Mouse (Mus musculus): ENCODE measurements around the gene Ap2a2.
"Not testable (repeated sequence)": the region's sequence is repeated elsewhere in the genome, so short reads cannot be mapped to it uniquely, and the experiment has no call there.

Gene Ap2a2

DNA sequence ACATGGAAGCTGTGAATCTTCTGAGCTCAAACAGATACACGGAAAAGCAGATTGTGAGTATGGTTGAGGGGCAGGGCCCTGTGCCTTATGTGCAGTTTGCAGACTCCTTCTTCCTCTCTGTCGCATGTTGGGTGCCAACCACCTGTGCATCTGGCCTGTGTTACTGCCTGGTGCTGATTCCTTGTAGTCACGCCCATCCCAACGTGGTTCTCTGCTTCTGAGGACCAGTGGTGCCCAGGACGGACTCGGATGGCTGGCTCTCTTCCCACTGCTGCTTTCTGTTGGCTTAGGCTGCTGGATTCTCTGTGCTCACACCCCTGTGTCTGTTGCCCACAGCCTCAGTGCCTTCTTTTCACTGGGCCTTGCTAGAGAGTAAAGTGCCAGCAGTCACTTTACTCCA, 35.6 kb downstream of the Ap2a2 start:
- no peak for DNase-seq (ENCODE audit: low spot score)

DNA sequence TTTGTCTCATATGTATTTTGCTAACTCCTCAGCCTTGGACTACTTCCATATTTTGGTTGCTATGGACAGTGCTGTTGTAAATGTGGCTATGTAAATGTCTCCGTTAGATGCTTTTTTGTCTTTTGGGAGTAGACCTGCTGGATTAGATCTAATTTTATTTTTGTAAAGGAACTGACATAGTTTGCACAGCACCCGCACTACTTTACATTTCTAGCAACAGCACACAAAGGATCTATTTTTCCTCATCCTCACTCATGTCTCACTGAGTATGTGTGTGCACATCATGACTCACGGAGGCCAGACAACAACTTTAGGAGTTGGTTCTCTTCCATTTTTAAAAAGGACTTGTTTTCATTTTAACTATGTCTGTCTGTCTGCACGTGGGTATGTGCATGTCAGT, 45.7 kb downstream of the Ap2a2 start:
- no peak for DNase-seq (ENCODE audit: low spot score)

- no peak for DNase-seq (ENCODE audit: low spot score)
Observed at GRCm38 (mm10) chr7:141609719-141610514, 47.9 kb downstream of the Ap2a2 start.

GRCm38 (mm10) chr7:141611711-141612370, 49.9 kb downstream of the Ap2a2 start:
- DNase-seq (ENCODE audit: low spot score): no peak

DNA sequence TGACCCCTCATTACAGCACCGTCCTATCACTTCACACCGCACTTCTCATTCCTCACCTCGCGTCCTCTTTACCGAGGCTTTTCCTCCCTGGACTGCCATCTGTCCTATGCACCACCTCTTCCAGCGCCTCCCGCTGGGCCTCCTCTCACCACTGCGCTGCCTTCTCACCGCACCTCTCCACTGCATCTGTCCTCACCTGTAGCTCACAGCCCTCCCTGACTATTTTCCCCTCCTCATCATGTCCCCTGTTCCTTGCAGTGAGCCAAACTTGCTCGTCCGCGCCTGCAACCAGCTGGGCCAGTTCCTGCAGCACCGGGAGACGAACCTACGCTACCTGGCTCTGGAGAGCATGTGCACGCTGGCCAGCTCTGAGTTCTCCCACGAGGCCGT, 50.4 kb downstream of the Ap2a2 start:
- DNase-seq (ENCODE audit: low spot score): no peak

DNA sequence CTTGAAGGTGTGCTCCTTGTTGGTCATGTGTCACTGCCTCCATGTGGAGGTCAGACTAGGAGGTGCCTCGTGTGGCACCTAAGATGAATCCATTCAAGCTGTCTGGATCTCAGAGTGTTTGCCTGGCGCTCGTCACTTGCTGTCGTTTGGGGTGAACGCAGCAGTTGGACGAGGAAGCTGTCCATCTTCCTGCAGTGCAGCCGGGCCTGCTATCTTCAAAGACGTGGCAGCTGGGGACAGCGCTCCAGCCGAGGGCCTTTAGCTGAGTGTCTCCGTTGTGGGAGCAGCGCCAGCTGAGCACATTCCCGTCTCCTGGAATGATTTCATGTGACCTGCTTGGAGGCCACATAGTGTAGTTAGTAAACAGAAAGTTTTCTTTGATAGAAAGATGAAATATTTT, 50.8 kb downstream of the Ap2a2 start:
- no peak for DNase-seq (ENCODE audit: low spot score)

DNA sequence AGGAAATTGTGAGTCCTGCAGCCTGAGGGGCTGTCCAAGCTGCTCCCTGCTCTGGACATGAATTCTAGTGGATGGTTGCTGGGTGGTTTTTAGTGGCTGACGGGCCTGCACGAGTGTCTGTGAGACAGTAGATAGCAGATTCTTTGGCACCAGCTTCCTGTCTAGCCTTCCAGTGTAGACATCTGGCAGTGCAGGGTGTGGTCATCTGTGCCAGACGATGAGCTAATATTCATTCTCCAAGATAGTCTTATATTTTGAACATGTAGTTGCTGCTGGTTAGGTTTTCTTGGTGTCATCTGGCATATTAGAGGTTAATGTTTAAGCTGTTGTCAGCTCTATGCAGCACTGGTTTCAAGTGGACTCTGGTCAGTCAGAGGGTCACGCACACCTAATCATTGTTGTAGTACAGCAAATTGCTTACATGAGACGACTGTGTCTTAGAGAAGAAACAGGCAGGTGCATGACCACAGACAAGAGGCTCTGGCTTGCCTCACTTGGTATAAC, 52.4 kb downstream of the Ap2a2 start:
- no peak for DNase-seq (ENCODE audit: low spot score)

GRCm38 (mm10) chr7:141624214-141624613, 62.2 kb downstream of the Ap2a2 start:
- DNase-seq (ENCODE audit: low spot score): no peak

- no peak for DNase-seq (ENCODE audit: low spot score)
Observed at GRCm38 (mm10) chr7:141625120-141625810, 63.3 kb downstream of the Ap2a2 start.

GRCm38 (mm10) chr7:141628018-141628417, 66.0 kb downstream of the Ap2a2 start:
- no peak for DNase-seq (ENCODE audit: low spot score)

GRCm38 (mm10) chr7:141629241-141629640, 67.3 kb downstream of the Ap2a2 start:
- no peak for DNase-seq (ENCODE audit: low spot score)

- DNase-seq (ENCODE audit: low spot score): not testable (repeated sequence)
Observed at GRCm38 (mm10) chr7:141638077-141638476, 76.1 kb downstream of the Ap2a2 start.

- DNase-seq (ENCODE audit: low spot score): not testable (repeated sequence)
Observed at GRCm38 (mm10) chr7:141638513-141639334, 76.8 kb downstream of the Ap2a2 start.

GRCm38 (mm10) chr7:141639335-141639890, 77.4 kb downstream of the Ap2a2 start:
- not testable (repeated sequence) for DNase-seq (ENCODE audit: low spot score)

DNA sequence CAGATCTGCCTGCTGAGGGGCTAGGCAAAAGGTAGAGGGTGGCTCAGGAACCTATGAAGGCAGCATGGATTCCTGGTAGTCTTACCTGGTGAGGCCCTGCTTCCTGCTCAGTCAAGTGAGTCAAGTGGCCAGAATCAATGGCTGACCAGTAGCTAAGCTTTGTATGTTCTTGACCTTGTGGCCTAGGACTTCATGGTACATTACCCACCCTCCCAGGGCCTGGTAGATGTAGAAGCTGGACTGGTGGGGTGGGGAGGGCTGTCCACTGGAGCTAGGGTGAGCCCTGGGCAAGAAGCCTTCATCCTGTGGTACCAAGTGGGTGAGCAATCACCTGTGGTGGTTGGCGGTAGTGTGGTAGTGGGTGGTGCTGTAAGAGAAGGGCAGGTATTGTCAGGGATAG, 80.4 kb downstream of the Ap2a2 start:
- DNase-seq (ENCODE audit: low spot score): no peak

DNA sequence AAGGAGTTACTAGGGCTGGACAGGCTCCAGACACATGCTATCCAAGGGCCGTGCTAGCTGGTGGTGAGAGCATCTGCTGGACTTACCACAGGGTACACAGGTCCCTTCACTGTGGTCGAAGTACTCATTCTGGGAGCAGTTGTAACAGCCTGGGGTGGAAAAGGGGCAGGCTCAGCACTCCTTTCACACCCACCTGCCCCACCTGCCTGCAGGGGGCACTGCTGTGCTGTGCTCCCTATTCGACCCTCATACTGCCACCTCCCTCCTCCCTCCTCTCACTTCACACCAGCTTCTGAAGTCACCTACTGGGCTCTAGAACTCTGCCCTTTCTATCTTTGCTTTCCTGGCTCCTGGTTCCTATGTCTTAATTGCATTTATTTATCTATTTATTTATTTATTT, 81.2 kb downstream of the Ap2a2 start:
- DNase-seq (ENCODE audit: low spot score): no peak

- no peak for DNase-seq (ENCODE audit: low spot score)
Observed at GRCm38 (mm10) chr7:141647083-141647482, 85.1 kb downstream of the Ap2a2 start.

- no peak for DNase-seq (ENCODE audit: low spot score)
Observed at GRCm38 (mm10) chr7:141647815-141648214, 85.8 kb downstream of the Ap2a2 start.

- no peak for DNase-seq (ENCODE audit: low spot score)
Observed at GRCm38 (mm10) chr7:141652191-141652590, 90.2 kb downstream of the Ap2a2 start.

- DNase-seq (ENCODE audit: low spot score): no peak
Observed at GRCm38 (mm10) chr7:141660346-141660745, 98.4 kb downstream of the Ap2a2 start.

DNA sequence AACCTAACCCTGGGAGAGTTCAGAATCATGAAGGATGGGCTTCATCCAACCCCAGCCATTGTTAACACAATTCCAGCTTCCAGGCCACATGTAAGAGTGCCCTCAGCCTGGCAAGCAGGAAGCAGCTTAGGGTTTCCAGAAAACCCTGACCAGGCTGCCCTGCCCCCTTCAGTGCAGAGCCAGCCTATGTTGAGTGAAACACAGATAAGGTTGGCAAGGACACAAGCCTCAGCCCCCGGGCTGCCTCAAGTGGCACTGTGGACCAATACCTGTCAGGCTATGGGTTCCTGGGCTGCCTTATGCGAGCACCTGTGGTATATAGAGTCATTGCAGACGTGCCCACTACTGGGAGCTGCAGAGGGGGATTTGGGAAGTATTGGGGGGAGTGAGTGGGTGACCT, 99.5 kb downstream of the Ap2a2 start:
- DNase-seq (ENCODE audit: low spot score): peak; percentile 15

DNA sequence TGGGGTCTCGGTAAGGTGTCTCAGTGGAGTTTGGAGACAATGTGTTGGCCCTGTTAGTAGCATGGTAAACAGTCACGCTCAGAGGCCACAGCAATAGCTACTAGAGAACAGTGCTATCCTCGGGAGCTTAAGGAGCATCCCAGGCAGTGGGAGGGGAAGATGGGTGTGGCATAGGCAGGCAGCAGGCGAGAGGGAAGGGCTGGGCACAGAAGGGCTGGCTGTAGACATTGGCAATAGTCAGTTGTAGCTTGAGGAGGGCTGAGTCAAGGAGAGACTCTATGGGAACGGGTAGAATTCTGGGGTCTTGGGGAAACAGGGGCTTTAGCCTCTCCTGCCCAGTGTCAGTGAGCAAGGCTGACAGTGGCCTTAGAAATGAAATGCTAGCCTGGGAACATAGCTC, 100.2 kb downstream of the Ap2a2 start:
- DNase-seq (ENCODE audit: low spot score): no peak

Data from ovary, adult 18-20 months (tissue).